Mouse (Mus musculus): ENCODE results near the gene Wipf2. TPM values are rescaled to one million over a fixed set of nuclear protein-coding genes. Genes with fewer than 3 reads are reported as not detected.

The Wipf2 gene
- total and polyA plus RNA-seq, 3 experiments: 2.1 to 7.7 (median 4.7) TPM

- DNase-seq (ENCODE audit: extremely low read depth): no peak
- Histone ChIP-seq H3K27ac (ENCODE audit: insufficient read depth, low read depth) (peak overlapping the region; percentile 11), H3K9me3 (replicated peaks; ENCODE audit: low read length) (peaks cover 5% of the 10 kb centered on the region), H3K4me1 (ENCODE audit: control insufficient read depth in 1 of 2, insufficient read depth in 2 of 2) (peaks cover 28 to 60% of the 10 kb centered on the region in 2 experiments), H3K36me3 (replicated peaks in 1 of 2; ENCODE audit: control insufficient read depth in 1 of 2, insufficient read depth in 1 of 2, low read length in 1 of 2) (no peaks in the 10 kb centered on the region), H3K4me2 (ENCODE audit: insufficient read depth, low read depth, poor library complexity, severe bottlenecking) (peak overlapping the region; percentile 80), H3K9ac (ENCODE audit: insufficient read depth, low read depth) (peak overlapping the region; percentile 61; the same call in 1 of the 2 replicates), H3K27me3 (replicated peaks) (no peaks in the 10 kb centered on the region), H3K79me2 (replicated peaks; ENCODE audit: control insufficient read depth, extremely low read depth, insufficient read depth, poor library complexity, severe bottlenecking) (peaks cover 2% of the 10 kb centered on the region; the same call in 1 of the 2 replicates), H3K4me3 (replicated peaks in 1 of 3; ENCODE audit: low read depth in 2 of 3, low read length in 2 of 3, poor library complexity in 1 of 3) (peak overlapping the region; percentile 72 to 90 (median 76))
- TF ChIP-seq MAX (IDR thresholded peaks at IDR 0.05; ENCODE audit: low read length): 0 out of 2 replicates have a peak, but pooled peaks have one; percentile 38
- 0 out of 2 replicates have a peak, but pooled peaks have one; percentile 46 for TF ChIP-seq CHD1 (IDR thresholded peaks at IDR 0.05; ENCODE audit: low read depth, low read length)
- no peak for TF ChIP-seq SIN3A (IDR thresholded peaks at IDR 0.05; ENCODE audit: low read length)
- no peak for TF ChIP-seq MEF2A (IDR thresholded peaks at IDR 0.05; ENCODE audit: borderline replicate concordance, low read depth, low read length)
- TF ChIP-seq SMC3 (IDR thresholded peaks at IDR 0.05; ENCODE audit: low read depth, low read length): no peak
- 0 out of 2 replicates have a peak, but pooled peaks have one; percentile 23 for TF ChIP-seq MYC (IDR thresholded peaks at IDR 0.05; ENCODE audit: low read depth, low read length)
- in situ Hi-C loops (cut with MboI; ENCODE audit: low pct_ligation_motif_present, low pct_unique_long_range_greater_than_20kb, low sequenced_read_pairs) (loop anchor here (5.0 kb wide), 1 partner anchor 34 kb away; no protein-coding TSS in a partner anchor), dilution Hi-C loops (cut with MboI; ENCODE audit: extremely low pct_ligation_motif_present, extremely low pct_unique_long_range_greater_than_20kb, low sequenced_read_pairs) (no loop called here)
These were observed 75.3 kb downstream of the Wipf2 start for GRCm38 (mm10) chr11:98938701-98939083.

- Histone ChIP-seq H3K27me3 (replicated peaks) (no peaks in the 10 kb centered on the region), H3K27ac (ENCODE audit: insufficient read depth, low read depth) (peak overlapping the region; percentile 71), H3K4me2 (ENCODE audit: insufficient read depth, low read depth, poor library complexity, severe bottlenecking) (peak overlapping the region; percentile 80), H3K4me1 (ENCODE audit: control insufficient read depth in 1 of 2, insufficient read depth in 2 of 2) (peaks cover 30 to 66% of the 10 kb centered on the region in 2 experiments), H3K36me3 (replicated peaks in 1 of 2; ENCODE audit: control insufficient read depth in 1 of 2, insufficient read depth in 1 of 2, low read length in 1 of 2) (no peaks in the 10 kb centered on the region), H3K9ac (ENCODE audit: insufficient read depth, low read depth) (peak overlapping the region; percentile 0; the same call in 1 of the 2 replicates), H3K79me2 (replicated peaks; ENCODE audit: control insufficient read depth, extremely low read depth, insufficient read depth, poor library complexity, severe bottlenecking) (peaks cover 3% of the 10 kb centered on the region; the same call in 1 of the 2 replicates), H3K9me3 (replicated peaks; ENCODE audit: low read length) (peaks cover 5% of the 10 kb centered on the region), H3K4me3 (replicated peaks in 1 of 3; ENCODE audit: low read depth in 2 of 3, low read length in 2 of 3, poor library complexity in 1 of 3) (peak overlapping the region; percentile 72 to 90 (median 76))
- DNase-seq (ENCODE audit: extremely low read depth): peak; percentile 74
- dilution Hi-C loops (cut with MboI; ENCODE audit: extremely low pct_ligation_motif_present, extremely low pct_unique_long_range_greater_than_20kb, low sequenced_read_pairs) (no loop called here), in situ Hi-C loops (cut with MboI; ENCODE audit: low pct_ligation_motif_present, low pct_unique_long_range_greater_than_20kb, low sequenced_read_pairs) (loop anchor here (5.0 kb wide), 1 partner anchor 33 kb away; no protein-coding TSS in a partner anchor)
- TF ChIP-seq ZNF384 (IDR thresholded peaks at IDR 0.05; ENCODE audit: low read depth, low read length) (peak; percentile 68), NELFE (IDR thresholded peaks at IDR 0.05; ENCODE audit: low read depth, low read length) (0 out of 2 replicates have a peak, but pooled peaks have one; percentile 2), SIN3A (IDR thresholded peaks at IDR 0.05; ENCODE audit: low read length) (no peak; the same call in 1 of the 2 replicates), NRF1 (IDR thresholded peaks at IDR 0.05; ENCODE audit: low read depth, low read length) (0 out of 2 replicates have a peak, but pooled peaks have one; percentile 34), ZMIZ1 (IDR thresholded peaks at IDR 0.05; ENCODE audit: low read depth, low read length) (no peak), EP300 (IDR thresholded peaks at IDR 0.05; ENCODE audit: low read length) (0 out of 2 replicates have a peak, but pooled peaks have one; percentile 7), ZC3H11A (IDR thresholded peaks at IDR 0.05; ENCODE audit: low read depth, low read length) (no peak), JUN (IDR thresholded peaks at IDR 0.05; ENCODE audit: insufficient read depth, low read depth, low read length) (no peak), MXI1 (IDR thresholded peaks at IDR 0.05; ENCODE audit: low read depth, low read length) (peak; percentile 36; the same call in 1 of the 2 replicates), HCFC1 (IDR thresholded peaks at IDR 0.05; ENCODE audit: low read depth, low read length) (peak; percentile 33; the same call in 1 of the 2 replicates), USF2 (conservative IDR thresholded peaks at IDR 0.05; ENCODE audit: low read depth, low read length) (no peak), CHD2 (IDR thresholded peaks at IDR 0.05; ENCODE audit: low read length) (peak; percentile 65), MAX (IDR thresholded peaks at IDR 0.05; ENCODE audit: low read length) (peak; percentile 69; the same call in 1 of the 2 replicates), ELF1 (IDR thresholded peaks at IDR 0.05; ENCODE audit: low read depth, low read length) (0 out of 2 replicates have a peak, but pooled peaks have one; percentile 6), UBTF (IDR thresholded peaks at IDR 0.05; ENCODE audit: low read depth, low read length) (0 out of 2 replicates have a peak, but pooled peaks have one; percentile 60), MAFK (IDR thresholded peaks at IDR 0.05; ENCODE audit: insufficient replicate concordance, low read length) (no peak), ETS1 (conservative IDR thresholded peaks at IDR 0.05; ENCODE audit: low read depth, low read length) (no peak; the same call in 1 of the 2 replicates), SMC3 (IDR thresholded peaks at IDR 0.05; ENCODE audit: low read depth, low read length) (no peak), RAD21 (IDR thresholded peaks at IDR 0.05; ENCODE audit: low read depth, low read length) (no peak; the same call in 1 of the 2 replicates), MAZ (IDR thresholded peaks at IDR 0.05; ENCODE audit: low read depth, low read length) (no peak; the same call in 1 of the 2 replicates), CHD1 (IDR thresholded peaks at IDR 0.05; ENCODE audit: low read depth, low read length) (no peak), IRF4 (IDR thresholded peaks at IDR 0.05; ENCODE audit: low read depth, low read length) (no peak; the same call in 1 of the 2 replicates), MYC (IDR thresholded peaks at IDR 0.05; ENCODE audit: low read depth, low read length) (peak; percentile 78; the same call in 1 of the 2 replicates), BHLHE40 (IDR thresholded peaks at IDR 0.05; ENCODE audit: low read depth, low read length) (peak; percentile 15; the same call in 1 of the 2 replicates), CTCF (conservative IDR thresholded peaks at IDR 0.05 in 1 of 2, IDR thresholded peaks at IDR 0.05 in 1 of 2; ENCODE audit: low read depth in 2 of 2, low read length in 2 of 2) (0 out of 4 replicates have a peak, but pooled peaks of 1 of the 2 experiments have one; percentile 12), PAX5 (IDR thresholded peaks at IDR 0.05; ENCODE audit: low read length) (no peak)
These were observed 75.9 kb downstream of the Wipf2 start for GRCm38 (mm10) chr11:98939084-98939952.
